Mouse (Mus musculus): ENCODE measurements around the gene Stk17b.

DNA sequence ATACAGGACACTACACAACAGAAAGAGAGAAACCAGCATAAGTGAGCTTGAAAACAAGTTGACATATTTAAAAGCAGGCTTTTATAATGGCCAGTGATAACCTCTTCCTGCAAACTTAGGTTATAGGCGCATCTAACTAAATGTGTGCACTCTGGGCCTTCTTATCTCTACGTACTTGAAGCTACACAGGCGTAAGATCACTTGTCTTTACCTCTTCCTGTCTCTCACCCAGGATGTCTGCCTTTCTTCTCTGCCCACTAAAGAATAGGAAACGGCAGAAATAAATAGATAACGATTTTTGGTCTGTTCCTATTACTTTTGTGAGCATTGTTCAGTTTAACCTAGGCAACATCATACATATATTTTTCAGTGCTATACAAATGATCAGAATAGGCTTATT lies 12.1 kb upstream of the Stk17b start:
- no peak for TF ChIP-seq CTCF (IDR thresholded peaks at IDR 0.05; ENCODE audit: low read depth, low read length)
- no peak for TF ChIP-seq POLR2A (IDR thresholded peaks at IDR 0.05; ENCODE audit: borderline replicate concordance, low read depth, low read length)

Data from bone marrow macrophage, adult 2 months (primary cell).